21 mouse cellular contexts compared by ENCODE assay signal in genomic region chrX:144986980-144987379, GRCm38 (mm10).
DNase-seq lines count a peak whose midpoint lies in the region; ATAC-seq and TF ChIP-seq lines count a peak whose summit lies in the region.
"Had no signal": no experiment of that assay in that cellular context is flagged by ENCODE, and none has a peak within 500 bp of the region (broad histone marks: within the 10 kb centered on the region; RNA-seq: fewer than 3 reads in every experiment).

No protein-coding gene starts in this region.

- H3K4me3 ChIP-seq in liver, embryonic 14.5 days (ENCODE audit: insufficient read depth in 1 of 2, low read depth in 2 of 2, low read length in 2 of 2): no peak overlapping the region
- H3K4me3 ChIP-seq: embryonic facial prominence, embryonic 13.5 days; hindbrain, embryonic 10.5 days; midbrain, embryonic 10.5 days had no signal

- ATAC-seq in liver, embryonic 14.5 days (ENCODE audit: insufficient read depth): peak; percentile 45; the same call in 1 of the 2 replicates
- ATAC-seq: forebrain, embryonic 14.5 days had no signal

- H3K36me3 ChIP-seq in liver, embryonic 14.5 days (replicated peaks; ENCODE audit: control insufficient read depth, insufficient read depth, low read depth): no peaks in the 10 kb centered on the region
- H3K36me3 ChIP-seq: embryonic facial prominence, embryonic 13.5 days; hindbrain, embryonic 10.5 days; midbrain, embryonic 10.5 days had no signal

- no peak overlapping the region for H3K4me2 ChIP-seq in liver, embryonic 14.5 days (ENCODE audit: low read depth)
- H3K4me2 ChIP-seq: embryonic facial prominence, embryonic 13.5 days had no signal

- H3K27ac ChIP-seq in liver, embryonic 14.5 days: no peak overlapping the region
- H3K27ac ChIP-seq: embryonic facial prominence, embryonic 13.5 days; hindbrain, embryonic 10.5 days; midbrain, embryonic 10.5 days had no signal

- H3K9ac ChIP-seq in liver, embryonic 14.5 days (replicated peaks): no peak overlapping the region
- H3K9ac ChIP-seq: embryonic facial prominence, embryonic 13.5 days had no signal

- no peaks in the 10 kb centered on the region for H3K9me3 ChIP-seq in liver, embryonic 14.5 days (ENCODE audit: control insufficient read depth, low read length)
- H3K9me3 ChIP-seq: embryonic facial prominence, embryonic 13.5 days; hindbrain, embryonic 10.5 days; midbrain, embryonic 10.5 days had no signal

- DNase-seq in cerebellum, adult 9-11 months: peak; percentile 1
- DNase-seq in cerebellum, adult 11 months: no peak
- peak; percentile 30 for DNase-seq in layer of hippocampus, adult 11-12 months (ENCODE audit: low spot score)
- DNase-seq in layer of hippocampus, adult 9-10 months (ENCODE audit: low spot score): no peak
- DNase-seq in brain, adult 2 months (ENCODE audit: low read depth, low spot score): peak; percentile 64
- DNase-seq in liver, embryonic 14.5 days (ENCODE audit: low read depth in 3 of 3, low spot score in 3 of 3): no peak
- DNase-seq in ovary, postnatal 36 days (ENCODE audit: low spot score): no peak
- DNase-seq in left cerebral cortex, postnatal 4 days: no peak
- DNase-seq: adrenal gland, postnatal 14 days; heart, adult 18-20 months; kidney, adult 11 months; lung, adult 2 months; lung, postnatal 36 days; retina, postnatal 1 day; spleen, adult 18-20 months; thymus, adult 18-20 months; thymus, postnatal 4 days had no signal

- no peak for TF ChIP-seq CTCF in liver, embryonic 14.5 days (IDR thresholded peaks at IDR 0.05; ENCODE audit: low read depth)

- 14% methylated on average over 2 of the region's 2 CpGs for WGBS in liver, embryonic 14.5 days (ENCODE audit: insufficient replicate concordance)

- intact Hi-C loops in left cerebral cortex, postnatal 4 days (cut with DNase I): no loop called here

- H3K4me1 ChIP-seq in liver, embryonic 14.5 days (replicated peaks; ENCODE audit: control insufficient read depth in 2 of 2, insufficient read depth in 2 of 2, low read length in 1 of 2): no peaks in the 10 kb centered on the region
- H3K4me1 ChIP-seq: embryonic facial prominence, embryonic 13.5 days; hindbrain, embryonic 10.5 days; midbrain, embryonic 10.5 days had no signal

- H3K27me3 ChIP-seq in liver, embryonic 14.5 days (ENCODE audit: control insufficient read depth, insufficient read depth, low read length): no peaks in the 10 kb centered on the region

- TF ChIP-seq EP300 in liver, embryonic 14.5 days (IDR thresholded peaks at IDR 0.05; ENCODE audit: low read depth): 0 out of 2 replicates have a peak, but pooled peaks have one; percentile 8

Comparison
In these comparisons a context has a peak if more than half of its experiments do, and no peak if none do; other contexts are left out.
1. DNase-seq: peak in cerebellum, adult 9-11 months (single experiment), layer of hippocampus, adult 11-12 months (single experiment) and brain, adult 2 months (single experiment); none in cerebellum, adult 11 months (single experiment), layer of hippocampus, adult 9-10 months (single experiment), liver, embryonic 14.5 days (0 of 3), ovary, postnatal 36 days (single experiment) and left cerebral cortex, postnatal 4 days (single experiment).